Mouse (Mus musculus) C2C12 (cell line): ENCODE measurements around the gene Uncx. TPM values are rescaled to one million over a fixed set of nuclear protein-coding genes. Genes with fewer than 3 reads are reported as not detected.

Experiments used
- H3K27me3 ChIP-seq: one replicate; pipeline ENCODE4 v1.6.1; 2011; ENCODE audit not compliant: control insufficient read depth, insufficient read depth, insufficient read length
- H3K36me3 ChIP-seq: one replicate; pipeline ENCODE4 v1.6.1; 2011; ENCODE audit not compliant: control insufficient read depth, insufficient read depth
- H3K4me3 ChIP-seq: one replicate; pipeline ENCODE4 v1.5.1; 2011; ENCODE audit warnings: mild to moderate bottlenecking, control low read depth; ENCODE audit not compliant: poor library complexity, insufficient read depth, severe bottlenecking
- H3K79me2 ChIP-seq: one replicate; pipeline ENCODE4 v1.6.1; 2011; ENCODE audit not compliant: control insufficient read depth, insufficient read depth
- H3K79me3 ChIP-seq: one replicate; pipeline ENCODE4 v1.6.1; 2011; ENCODE audit warnings: low read depth, control low read depth
- H3ac ChIP-seq: one replicate; pipeline ENCODE3; 2011; ENCODE audit warnings: low read depth; ENCODE audit not compliant: control insufficient read depth, insufficient read length
- CEBPB ChIP-seq: IDR thresholded peaks from one replicate; pipeline ENCODE4 v1.6.1; 2011; ENCODE audit warnings: low read depth, mild to moderate bottlenecking, control low read depth, moderate library complexity
- CTCF ChIP-seq: IDR thresholded peaks from one replicate; pipeline ENCODE4 v1.5.1; 2011; ENCODE audit not compliant: control insufficient read depth, insufficient read depth, insufficient read length
- FOSL1 ChIP-seq: IDR thresholded peaks from one replicate; pipeline ENCODE4 v1.8.0; 2011; ENCODE audit warnings: mild to moderate bottlenecking, low read length; ENCODE audit not compliant: poor library complexity, insufficient read depth, severe bottlenecking
- MAX ChIP-seq: IDR thresholded peaks from one replicate; pipeline ENCODE4 v1.6.1; 2011; ENCODE audit warnings: mild to moderate bottlenecking, control low read depth
- MYOD1 ChIP-seq: IDR thresholded peaks from one replicate; pipeline ENCODE4 v1.6.1; 2011; ENCODE audit warnings: low read depth; ENCODE audit not compliant: control insufficient read depth, insufficient read length
- MYOG ChIP-seq: IDR thresholded peaks from one replicate; pipeline ENCODE4 v1.6.1; 2011; ENCODE audit not compliant: control insufficient read depth, insufficient read length; ENCODE audit errors: extremely low read depth
- USF1 ChIP-seq: IDR thresholded peaks from one replicate; pipeline ENCODE4 v1.6.1; 2011; ENCODE audit warnings: low read depth, mild to moderate bottlenecking, control low read depth, moderate library complexity
- polyA plus RNA-seq: library from polyadenylated mRNA; unstranded; fragments of >200 nt; fragmentation: generic; extraction: Trizol; gene quantifications from one replicate; pipeline ENCODE4 v1.2.1, GENCODE M21; 2012; ENCODE audit warnings: missing spikeins

Uncx gene
- polyA plus RNA-seq, 1 experiment, result not detected

- Histone ChIP-seq H3K27me3 (peaks cover 36% of the 10 kb centered on the region), H3K79me3 (no peaks in the 10 kb centered on the region), H3K36me3 (no peaks in the 10 kb centered on the region), H3ac (no peak overlapping the region), H3K4me3 (no peak overlapping the region), H3K79me2 (no peaks in the 10 kb centered on the region)
- TF ChIP-seq MAX, result no peak
- TF ChIP-seq MYOG, result no peak
- peak; percentile 89 for TF ChIP-seq CTCF
Measured at GRCm38 (mm10) chr5:139505073-139505606, 38.2 kb upstream of the Uncx start.

- Histone ChIP-seq H3K4me3 (no peak overlapping the region), H3K27me3 (peaks cover 38% of the 10 kb centered on the region), H3K79me3 (no peaks in the 10 kb centered on the region), H3ac (no peak overlapping the region), H3K36me3 (no peaks in the 10 kb centered on the region), H3K79me2 (no peaks in the 10 kb centered on the region)
- TF ChIP-seq MYOG (no peak), CEBPB (no peak), MYOD1 (no peak), FOSL1 (no peak), USF1 (no peak), MAX (no peak), CTCF (no peak)
Measured at GRCm38 (mm10) chr5:139506207-139506606, 37.1 kb upstream of the Uncx start.

GRCm38 (mm10) chr5:139510682-139511366, 32.5 kb upstream of the Uncx start:
- Histone ChIP-seq H3K79me2 (no peaks in the 10 kb centered on the region), H3K27me3 (peaks cover 19% of the 10 kb centered on the region), H3K79me3 (no peaks in the 10 kb centered on the region), H3K4me3 (no peak overlapping the region), H3K36me3 (no peaks in the 10 kb centered on the region), H3ac (no peak overlapping the region)
- TF ChIP-seq CEBPB, result no peak
- no peak for TF ChIP-seq MAX
- TF ChIP-seq MYOG, result no peak
- no peak for TF ChIP-seq MYOD1
- TF ChIP-seq CTCF, result no peak
- TF ChIP-seq USF1, result no peak
- no peak for TF ChIP-seq FOSL1

- peaks cover 19% of the 10 kb centered on the region for H3K27me3 ChIP-seq
- no peaks in the 10 kb centered on the region for H3K79me3 ChIP-seq
- no peaks in the 10 kb centered on the region for H3K36me3 ChIP-seq
- TF ChIP-seq CEBPB (no peak), MAX (no peak), USF1 (no peak), MYOG (no peak), MYOD1 (no peak), CTCF (no peak), FOSL1 (no peak)
- no peak overlapping the region for H3K4me3 ChIP-seq
- H3K79me2 ChIP-seq, result no peaks in the 10 kb centered on the region
- H3ac ChIP-seq, result no peak overlapping the region
Measured at GRCm38 (mm10) chr5:139512201-139512600, 31.1 kb upstream of the Uncx start.

- TF ChIP-seq MAX (no peak), CTCF (no peak), CEBPB (no peak), MYOG (no peak), USF1 (no peak), MYOD1 (no peak), FOSL1 (no peak)
- peaks cover 17% of the 10 kb centered on the region for H3K27me3 ChIP-seq
- no peak overlapping the region for H3K4me3 ChIP-seq
- no peaks in the 10 kb centered on the region for H3K79me3 ChIP-seq
- no peaks in the 10 kb centered on the region for H3K79me2 ChIP-seq
- no peak overlapping the region for H3ac ChIP-seq
- no peaks in the 10 kb centered on the region for H3K36me3 ChIP-seq
Measured at GRCm38 (mm10) chr5:139516281-139516680, 27.0 kb upstream of the Uncx start.
